Mouse (Mus musculus) layer of hippocampus, adult 8-10 months (tissue): Measurements from ENCODE around the gene Wnt7a. TPM values are rescaled to one million over a fixed set of nuclear protein-coding genes. Genes with fewer than 3 reads are reported as not detected.

ENCODE experiments used
- DNase-seq, 2 experiments: peaks; one replicate each; pipeline ENCODE4 v3.0.0; 2022; ENCODE audit warnings: low spot score in 2 of 2
- total RNA-seq, 4 experiments: library from RNA; stranded (reverse); gene quantifications; 2 replicates each; pipeline ENCODE4 v1.2.4; 2022

Gene Wnt7a
- total RNA-seq, 4 experiments from 2014 or later = 12.9 to 26.9 (median 21.2) TPM

GRCm38 (mm10) chr6:91346071-91346905 is 64.9 kb downstream of the Wnt7a start:
- peak; percentile 46 to 74 for DNase-seq

- DNase-seq = no peak
Measured at GRCm38 (mm10) chr6:91345091-91345490, 66.1 kb downstream of the Wnt7a start.

DNA sequence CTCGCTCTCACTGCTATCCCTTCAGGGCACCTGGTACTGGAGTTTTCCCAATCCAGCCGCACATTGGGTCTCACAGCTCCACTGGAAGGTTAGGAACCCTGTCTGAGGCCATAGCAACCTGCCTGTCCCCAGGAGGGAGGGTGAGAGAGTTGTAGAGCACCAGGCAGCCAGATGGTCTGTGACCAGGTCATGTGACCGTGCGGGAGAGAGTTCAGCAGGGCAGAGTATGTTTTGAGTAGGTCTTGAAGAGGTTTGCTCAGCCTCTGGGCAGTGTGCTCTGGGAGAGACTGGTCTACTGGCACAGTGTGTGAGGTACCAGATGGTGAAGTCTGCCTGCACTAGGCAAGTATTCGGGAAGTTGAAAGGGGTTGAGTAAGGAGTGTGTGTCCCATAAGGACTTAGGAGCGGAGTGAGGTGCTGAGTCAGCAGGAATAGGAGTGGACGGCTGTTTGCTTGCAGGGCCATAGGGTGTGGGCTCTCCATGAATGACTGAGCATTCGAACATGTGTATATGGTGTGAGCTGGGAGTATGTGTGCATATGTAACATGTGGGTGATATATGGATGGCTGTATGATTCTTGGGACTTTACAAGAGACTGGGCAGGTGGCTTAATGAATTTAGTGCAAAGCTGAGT is 71.4 kb downstream of the Wnt7a start:
- DNase-seq = no peak

GRCm38 (mm10) chr6:91335470-91335869 is 75.7 kb downstream of the Wnt7a start:
- DNase-seq = no peak

GRCm38 (mm10) chr6:91331886-91332285 is 79.3 kb downstream of the Wnt7a start:
- no peak for DNase-seq

- no peak for DNase-seq
Measured at GRCm38 (mm10) chr6:91325556-91325955, 85.6 kb downstream of the Wnt7a start.

- DNase-seq = no peak
Measured at GRCm38 (mm10) chr6:91324752-91325151, 86.4 kb downstream of the Wnt7a start.

DNA sequence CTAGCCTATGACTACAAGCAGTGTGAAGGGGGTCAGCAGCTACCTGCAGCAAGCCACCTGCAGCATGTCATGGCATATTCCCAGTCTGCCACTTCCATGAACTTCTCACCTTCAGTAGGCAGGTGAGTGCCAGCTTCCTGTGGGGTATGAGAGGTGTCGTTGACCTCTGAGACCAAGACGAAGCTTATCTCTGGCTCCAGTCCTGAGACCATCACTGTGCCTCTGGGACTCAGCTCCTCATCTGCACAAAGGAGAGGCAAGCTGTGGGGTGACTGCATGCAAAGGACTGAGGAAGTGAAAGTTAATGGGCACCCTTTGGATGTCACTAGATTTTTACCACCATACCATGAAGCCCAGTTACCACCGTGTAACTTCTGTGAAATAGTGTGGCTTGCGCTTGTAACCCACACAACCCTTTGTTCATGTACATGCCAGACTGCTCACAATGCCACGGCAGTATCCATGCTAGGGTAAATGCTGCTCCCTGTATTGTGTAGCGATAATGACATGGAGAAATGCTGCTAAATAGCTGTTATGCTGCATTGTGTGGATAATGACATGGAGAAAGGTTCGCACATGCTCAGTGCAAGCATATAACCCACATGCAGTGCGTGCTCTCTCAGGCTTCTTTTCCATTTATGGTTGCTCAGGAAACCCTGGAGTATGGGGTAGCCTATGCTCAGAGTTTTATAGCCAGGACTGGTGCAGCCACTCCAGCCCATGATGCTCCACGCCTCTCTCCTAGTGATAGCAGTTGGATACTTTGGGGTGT is 89.0 kb downstream of the Wnt7a start:
- DNase-seq = no peak

Other genes starting within 250 kb of the Wnt7a start
- gene Fbln2, start 198.9 kb downstream of the Wnt7a start, total RNA-seq = 10 to 100 TPM; 10.3 to 13.7 (median 11.0) TPM
- 10 to 100 TPM; 20.7 to 23.4 (median 22.2) TPM for gene Chchd4, start 62.2 kb upstream of the Wnt7a start, total RNA-seq
- gene Tmem43, start 62.3 kb upstream of the Wnt7a start, total RNA-seq = 10 to 100 TPM; 31.1 to 35.9 (median 34.1) TPM
- 10 to 100 TPM; 11.7 to 16.0 (median 13.7) TPM for gene Xpc, start 104.5 kb upstream of the Wnt7a start, total RNA-seq
- 10 to 100 TPM; 32.4 to 35.7 (median 32.9) TPM for gene Lsm3, start 104.6 kb upstream of the Wnt7a start, total RNA-seq